Mouse (Mus musculus): ENCODE measurements around the gene Hamp.

Gene Hamp

DNA sequence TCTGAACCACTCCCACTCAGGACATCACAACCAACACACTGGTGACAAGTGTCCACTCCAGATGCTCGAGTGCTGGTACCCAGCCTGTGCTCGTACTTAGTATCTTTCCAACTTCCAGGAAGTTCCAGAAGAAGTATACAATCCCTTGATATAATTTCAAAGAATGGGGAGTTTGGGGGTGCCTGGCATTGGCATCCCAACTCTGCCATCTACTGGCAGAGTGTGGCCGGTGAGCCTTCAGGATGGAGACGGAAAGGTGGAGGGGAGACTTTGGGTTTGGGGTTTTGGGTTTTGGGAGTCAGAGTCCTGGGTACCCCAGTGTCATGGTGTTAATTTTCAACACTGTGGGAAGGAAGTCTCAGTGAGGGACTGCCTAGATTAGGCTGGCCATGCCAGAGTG lies 39.8 kb downstream of the Hamp start:
- no peak for DNase-seq

DNA sequence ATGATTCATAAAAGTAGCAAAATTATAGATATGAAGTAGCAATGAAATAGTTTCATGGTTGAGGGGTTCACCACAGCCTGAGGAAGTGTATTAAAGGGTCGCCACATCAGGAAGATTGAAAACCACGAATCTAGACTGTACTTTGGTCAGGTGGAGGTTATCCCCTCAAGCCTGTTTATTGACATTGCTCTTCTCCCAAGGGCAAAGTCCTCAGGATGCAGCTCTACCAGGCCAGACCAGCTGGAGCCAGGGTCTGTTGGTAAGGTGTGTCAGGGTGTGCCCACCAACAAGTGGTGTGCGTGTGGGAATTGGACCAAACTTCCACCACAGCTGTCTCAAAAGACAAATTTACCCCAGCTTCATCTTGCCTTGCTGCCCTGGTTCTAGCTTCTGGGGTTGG lies 48.6 kb downstream of the Hamp start:
- DNase-seq, result no peak

DNA sequence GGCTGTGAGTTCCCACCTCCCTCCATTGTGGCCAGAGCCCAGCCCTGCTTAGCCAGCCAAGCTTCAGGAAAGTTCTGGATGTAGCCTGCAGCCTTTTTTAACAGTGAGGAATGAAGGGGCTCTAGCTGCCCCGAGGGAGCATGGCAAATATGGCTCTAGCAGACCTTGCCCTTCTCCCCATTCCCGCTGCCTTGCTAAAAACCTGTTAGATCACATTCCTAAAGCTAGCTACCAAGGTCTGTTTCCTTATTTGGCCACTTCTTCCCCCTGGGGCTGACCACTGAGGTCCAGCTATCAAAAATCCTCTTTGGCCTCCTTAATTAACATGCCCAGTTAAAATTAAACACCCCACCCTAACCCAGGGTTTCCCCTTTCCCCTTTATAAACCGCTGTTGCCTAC lies 51.3 kb downstream of the Hamp start:
- peak; percentile 23 for DNase-seq

Data from kidney, postnatal 10 days (tissue).